Mouse (Mus musculus): ENCODE measurements around the gene Gabbr2.

DNA sequence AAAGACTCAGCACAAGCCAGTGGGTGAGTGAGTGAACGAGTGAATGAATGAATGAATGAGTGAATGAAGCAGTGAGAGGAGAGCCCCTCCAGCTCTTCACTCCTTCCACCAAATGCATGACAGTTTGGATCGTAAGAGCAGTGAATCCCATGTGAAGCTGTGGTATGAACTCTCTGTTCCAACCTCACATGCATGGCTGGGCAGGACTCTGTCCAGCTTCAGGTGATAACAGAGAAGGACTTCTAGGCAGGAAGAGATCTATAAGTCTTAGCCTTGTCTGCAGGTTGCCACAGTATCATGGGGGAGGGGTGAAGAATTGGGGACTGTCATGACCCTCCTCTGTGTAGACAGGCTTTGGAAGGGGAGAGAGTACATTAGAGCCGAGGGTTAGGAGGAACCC lies 122.8 kb downstream of the Gabbr2 start:
- TF ChIP-seq GATA1 (IDR thresholded peaks at IDR 0.05; ENCODE audit: borderline replicate concordance, low read length) (no peak), FLI1 (IDR thresholded peaks at IDR 0.05; ENCODE audit: low read length) (no peak)

Data from megakaryocyte, embryonic 14.5 days (primary cell).